In genomic region chr6:97617774-97618173, GRCm38 (mm10) we compare ENCODE assay signal across 9 mouse cellular contexts. TPM values are rescaled to one million over a fixed set of nuclear protein-coding genes. Genes with fewer than 3 reads are reported as not detected.
DNase-seq lines count a peak whose midpoint lies in the region; ATAC-seq and TF ChIP-seq lines count a peak whose summit lies in the region.
"Had no signal": no experiment of that assay in that cellular context is flagged by ENCODE, and none has a peak within 500 bp of the region (broad histone marks: within the 10 kb centered on the region; RNA-seq: fewer than 3 reads in every experiment).

No protein-coding gene starts in this region.

- H3K27me3 ChIP-seq in forebrain, embryonic 10.5 days (ENCODE audit: poor library complexity, severe bottlenecking), result peaks cover 35% of the 10 kb centered on the region
- peaks cover 13% of the 10 kb centered on the region for H3K27me3 ChIP-seq in intestine, embryonic 16.5 days (replicated peaks; ENCODE audit: control insufficient read depth, insufficient read depth, low read length)
- no peaks in the 10 kb centered on the region for H3K27me3 ChIP-seq in neural tube, embryonic 12.5 days (replicated peaks)

- no peak for ATAC-seq in intestine, embryonic 16.5 days
- ATAC-seq in neural tube, embryonic 12.5 days (ENCODE audit: low FRiP score, low read depth), result peak; percentile 37; the same call in 1 of the 2 replicates
- ATAC-seq in megakaryocyte-erythroid progenitor cell, adult 5-6 weeks (replicated peaks; ENCODE audit: low FRiP score, low TSS enrichment, poor library complexity, severe bottlenecking), result no peak

- WGBS in forebrain, embryonic 10.5 days, result 20% methylated on average over 7 of the region's 7 CpGs
- 24% methylated on average over 7 of the region's 7 CpGs for WGBS in intestine, embryonic 16.5 days
- 28% methylated on average over 7 of the region's 7 CpGs for WGBS in neural tube, embryonic 12.5 days

- H3K4me2 ChIP-seq in intestine, embryonic 16.5 days (ENCODE audit: low read depth, low read length), result peak overlapping the region; percentile 95
- H3K4me2 ChIP-seq in neural tube, embryonic 12.5 days (replicated peaks), result peak overlapping the region; percentile 70

- H3K4me3 ChIP-seq in layer of hippocampus, adult 2 months, result peak overlapping the region; percentile 74
- peak overlapping the region; percentile 88 for H3K4me3 ChIP-seq in forebrain, embryonic 10.5 days
- peak overlapping the region; percentile 67 for H3K4me3 ChIP-seq in intestine, embryonic 16.5 days (ENCODE audit: low read length)
- peak overlapping the region; percentile 77 for H3K4me3 ChIP-seq in neural tube, embryonic 12.5 days

- TF ChIP-seq CTCF in layer of hippocampus, adult 2 months (conservative IDR thresholded peaks at IDR 0.05), result no peak

- peak overlapping the region; percentile 95 for H3K27ac ChIP-seq in layer of hippocampus, adult 2 months
- peak overlapping the region; percentile 92 for H3K27ac ChIP-seq in forebrain, embryonic 10.5 days
- no peak overlapping the region for H3K27ac ChIP-seq in intestine, embryonic 16.5 days (ENCODE audit: low read length)
- H3K27ac ChIP-seq in neural tube, embryonic 12.5 days, result peak overlapping the region; percentile 95; the same call in 1 of the 2 replicates

- intact Hi-C loops in gastrocnemius, postnatal 14 days (cut with DNase I; ENCODE audit: low total_unique reads), result no loop called here

- DNase-seq in layer of hippocampus, adult 2 months (ENCODE audit: low spot score in 2 of 2), result no peak
- DNase-seq in layer of hippocampus, adult 11-12 months (ENCODE audit: low spot score), result no peak
- DNase-seq in forebrain, embryonic 10.5 days (ENCODE audit: extremely low spot score, low spot score), result no peak
- no peak for DNase-seq in adrenal gland, postnatal 36 days
- DNase-seq in gastrocnemius, postnatal 14 days, result no peak

- peaks cover 35% of the 10 kb centered on the region for H3K4me1 ChIP-seq in forebrain, embryonic 10.5 days
- peaks cover 12% of the 10 kb centered on the region for H3K4me1 ChIP-seq in intestine, embryonic 16.5 days (ENCODE audit: control insufficient read depth, insufficient read depth, low read length)
- H3K4me1 ChIP-seq in neural tube, embryonic 12.5 days, result peaks cover 17% of the 10 kb centered on the region

- no peaks in the 10 kb centered on the region for H3K36me3 ChIP-seq in forebrain, embryonic 10.5 days (replicated peaks)
- no peaks in the 10 kb centered on the region for H3K36me3 ChIP-seq in intestine, embryonic 16.5 days (ENCODE audit: control insufficient read depth, insufficient read depth, low read length)
- H3K36me3 ChIP-seq in neural tube, embryonic 12.5 days, result no peaks in the 10 kb centered on the region

- peak overlapping the region; percentile 66; the same call in 1 of the 2 replicates for H3K9ac ChIP-seq in intestine, embryonic 16.5 days (ENCODE audit: low read depth, low read length)
- peak overlapping the region; percentile 88 for H3K9ac ChIP-seq in neural tube, embryonic 12.5 days

- H3K9me3 ChIP-seq in forebrain, embryonic 10.5 days, result no peaks in the 10 kb centered on the region
- no peaks in the 10 kb centered on the region for H3K9me3 ChIP-seq in intestine, embryonic 16.5 days (ENCODE audit: control insufficient read depth, low read length)
- H3K9me3 ChIP-seq in neural tube, embryonic 12.5 days, result no peaks in the 10 kb centered on the region

RNA-seq across cellular contexts. Expression of gene Frmd4b, which starts 0.4 kb away (rescaled TPM):
- 10 to 100 TPM; 28.0 to 32.5 TPM for total RNA-seq in layer of hippocampus, adult 2 months (2021)
- polyA plus RNA-seq in forebrain, embryonic 10.5 days (2016; fragmentation: Nextera tagmentation; extraction: Ambion mirVana), result 19.6 and 21.2 TPM in 2 replicates
- 9.5 and 10.6 TPM in 2 replicates for polyA plus RNA-seq in intestine, embryonic 16.5 days (2015; fragmentation: Nextera tagmentation; extraction: Ambion mirVana)
- 46.3 and 46.7 TPM in 2 replicates for polyA plus RNA-seq in neural tube, embryonic 12.5 days (2016; fragmentation: Nextera tagmentation; extraction: Ambion mirVana)
- total RNA-seq in megakaryocyte-erythroid progenitor cell, adult 5-6 weeks (2014; fragmentation: Nextera tagmentation), result 0.33 TPM in 1 of 2 replicates, not detected in the other
- 1.2 and 3.0 TPM in 2 replicates for total RNA-seq in megakaryocyte-erythroid progenitor cell, adult 5-6 weeks (2017)
- 10 to 100 TPM; 18.3 to 22.1 TPM for total RNA-seq in adrenal gland, postnatal 36 days (2021)
- 10 to 100 TPM; 14.5 to 14.6 TPM for total RNA-seq in gastrocnemius, postnatal 14 days (2021)
- polyA plus RNA-seq: erythroblast, embryonic 14.5 days had no signal
